Mouse (Mus musculus): ENCODE measurements around the gene Gm609.

GRCm38 (mm10) chr16:45492927-45493326 lies at the start of gene Gm609:
- no peak for TF ChIP-seq EP300 (IDR thresholded peaks at IDR 0.05; ENCODE audit: insufficient read depth, low read depth, low read length)
- no peak for TF ChIP-seq CTCF (IDR thresholded peaks at IDR 0.05; ENCODE audit: low read depth, low read length)
- no peak for TF ChIP-seq POLR2A (IDR thresholded peaks at IDR 0.05; ENCODE audit: insufficient read depth, low read length)
